Mouse (Mus musculus): Measurements from ENCODE around the gene Sh2b3.

Gene Sh2b3

DNA sequence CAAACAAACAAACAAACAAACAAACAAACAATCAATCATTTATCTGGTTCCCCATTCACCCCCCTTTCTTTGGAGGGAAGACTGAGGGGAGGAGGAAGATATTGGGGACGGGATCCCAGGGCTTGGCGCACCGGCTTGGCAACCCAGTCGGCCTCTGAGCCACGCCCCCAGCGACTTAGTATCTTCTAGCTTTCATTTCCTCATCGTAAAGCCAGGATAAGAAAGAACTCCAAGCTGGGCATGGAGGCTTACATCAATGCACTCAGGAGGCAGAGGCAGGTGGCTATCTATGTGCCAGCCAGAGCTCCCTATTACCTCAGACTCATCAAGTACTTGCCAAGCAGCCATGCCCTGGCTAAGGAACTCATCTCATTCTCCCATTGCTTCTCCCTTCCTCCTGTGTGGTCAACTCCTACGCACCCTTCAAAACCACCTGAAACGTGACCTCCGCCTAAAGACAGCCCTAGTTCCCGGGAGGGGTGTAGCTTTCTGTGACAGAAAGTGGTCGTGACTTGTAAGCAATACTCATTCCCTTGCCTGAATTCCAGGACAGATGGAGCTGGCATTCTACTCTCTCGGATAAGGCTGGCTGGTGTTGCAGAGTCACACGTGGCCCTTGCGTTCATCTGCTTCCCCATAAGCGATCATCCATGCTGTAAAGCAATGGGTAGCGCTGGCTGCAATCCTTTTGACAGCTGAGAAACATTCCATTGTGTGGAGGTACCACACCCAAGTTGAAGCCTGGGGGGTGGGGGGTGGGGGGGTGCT lies 5.9 kb upstream of the Sh2b3 start:
- peak in 1 of 2 experiments; percentile 48 for DNase-seq

DNA sequence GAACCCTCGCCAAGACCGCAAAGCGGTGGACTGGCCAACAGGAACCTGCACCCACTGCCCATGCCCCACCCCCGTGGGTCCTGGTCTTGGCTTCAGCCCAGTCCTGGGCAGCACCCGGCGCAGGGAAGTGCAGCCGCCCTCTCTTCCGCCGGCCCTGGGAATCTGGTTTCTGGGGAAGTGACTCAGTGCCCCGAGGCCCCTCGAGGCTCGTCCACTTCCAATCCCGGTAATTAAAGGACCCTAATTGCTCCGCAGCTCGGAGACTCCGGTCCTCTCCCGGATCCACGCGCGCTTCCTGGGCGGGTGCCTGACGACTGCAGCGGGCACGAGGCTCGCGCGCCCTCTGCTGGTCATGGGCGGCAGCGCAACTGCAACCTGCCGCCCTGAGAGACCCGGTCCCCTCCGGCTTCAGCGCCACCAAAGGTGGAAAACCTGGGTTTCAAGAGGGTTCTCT lies 5.2 kb upstream of the Sh2b3 start:
- DNase-seq: peak; percentile 94 to 95

DNA sequence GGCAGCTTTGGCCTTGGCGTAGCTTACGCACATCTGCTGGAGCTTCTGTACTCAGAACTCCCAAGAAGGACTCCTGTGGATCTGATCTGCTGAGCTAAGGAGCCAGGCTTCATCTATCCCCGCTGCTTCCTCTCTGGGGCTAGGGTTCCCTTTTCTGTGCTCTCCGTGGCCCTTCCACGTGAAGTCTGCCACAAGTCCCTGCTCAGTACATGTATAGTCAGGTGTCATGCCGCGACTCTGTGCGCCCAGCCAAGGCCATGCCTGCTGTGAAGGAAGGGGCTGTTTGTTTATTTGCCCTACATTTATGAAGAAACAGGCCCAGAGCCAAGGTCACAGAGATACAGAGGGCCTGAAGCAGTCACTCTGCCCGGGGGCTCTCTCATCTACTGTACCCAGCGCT lies 4.5 kb upstream of the Sh2b3 start:
- no peak for DNase-seq

DNA sequence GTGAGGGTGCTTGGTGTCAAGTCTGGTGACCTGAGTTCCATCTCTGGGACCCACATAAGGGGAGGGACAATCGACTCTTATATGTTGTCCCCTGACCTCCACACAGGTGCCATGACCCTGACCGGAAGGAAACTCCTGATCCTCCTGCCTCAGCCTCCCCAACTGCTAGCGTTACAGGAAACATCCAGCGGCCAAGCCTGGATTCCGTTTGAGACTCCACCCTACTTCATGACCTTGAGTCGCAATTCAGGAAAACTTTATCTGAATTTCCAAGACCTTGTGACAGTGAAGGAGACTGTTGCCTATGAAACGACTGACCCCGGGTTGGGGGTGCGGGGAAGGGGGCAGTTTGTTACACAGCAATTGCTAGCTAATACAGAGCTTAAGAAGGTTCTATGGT lies 4.1 kb upstream of the Sh2b3 start:
- DNase-seq: no peak

DNA sequence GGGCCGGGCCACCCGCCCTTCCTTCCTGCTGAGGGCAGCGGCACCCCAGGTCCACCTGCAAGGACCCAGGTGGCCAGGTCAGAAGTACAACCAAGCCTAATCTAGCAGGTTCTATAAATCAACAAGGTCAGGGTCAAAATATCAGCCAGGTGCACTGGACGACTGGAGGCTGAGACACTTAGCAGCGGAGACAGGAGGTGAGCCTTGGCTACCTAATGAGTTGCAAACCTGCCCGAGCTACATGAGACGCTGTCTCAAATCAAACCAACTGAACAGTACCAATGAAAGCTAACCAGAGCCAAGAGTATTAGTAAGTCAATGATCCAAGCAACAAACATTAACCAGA lies 1.7 kb upstream of the Sh2b3 start:
- no peak for DNase-seq

DNA sequence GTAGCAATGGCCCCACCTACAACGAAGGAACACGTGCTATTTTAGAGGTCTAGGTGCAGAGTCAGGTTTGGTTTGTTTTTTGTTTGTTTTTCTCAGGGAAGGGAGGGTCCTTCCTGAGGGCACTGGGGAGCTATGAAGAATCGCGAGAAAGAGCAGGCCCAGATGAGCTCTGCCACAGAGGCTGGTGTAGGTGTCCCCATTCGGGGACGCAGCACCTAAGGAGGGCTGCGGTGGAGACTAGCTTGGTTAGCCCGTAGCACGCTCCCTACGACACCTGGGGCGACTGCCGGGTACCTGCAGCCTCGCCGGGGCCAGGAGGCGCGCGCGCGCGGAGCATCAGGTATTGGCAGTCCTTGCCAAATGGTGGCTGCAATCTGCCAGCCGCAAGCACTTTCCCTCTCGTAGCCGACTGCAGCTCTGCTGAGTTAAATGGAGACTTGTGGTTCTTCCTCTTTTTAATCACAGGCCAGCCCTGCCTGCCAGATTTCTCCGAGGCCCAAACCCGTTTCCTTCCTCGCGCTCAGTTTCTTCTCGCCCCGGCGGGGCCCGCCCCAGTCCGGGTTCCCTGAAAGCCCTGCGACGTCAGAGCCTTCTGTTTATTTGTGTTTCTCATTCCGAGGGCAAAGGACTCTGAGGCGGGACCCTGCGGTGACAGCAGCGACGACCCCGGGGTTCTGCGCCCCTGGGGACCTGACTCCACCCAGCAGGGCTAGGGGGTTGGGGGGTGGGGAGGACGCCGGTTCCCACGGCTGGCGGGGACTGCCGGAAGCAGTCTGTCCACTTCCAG lies 1.1 kb upstream of the Sh2b3 start:
- DNase-seq: peak; percentile 65 to 66

DNA sequence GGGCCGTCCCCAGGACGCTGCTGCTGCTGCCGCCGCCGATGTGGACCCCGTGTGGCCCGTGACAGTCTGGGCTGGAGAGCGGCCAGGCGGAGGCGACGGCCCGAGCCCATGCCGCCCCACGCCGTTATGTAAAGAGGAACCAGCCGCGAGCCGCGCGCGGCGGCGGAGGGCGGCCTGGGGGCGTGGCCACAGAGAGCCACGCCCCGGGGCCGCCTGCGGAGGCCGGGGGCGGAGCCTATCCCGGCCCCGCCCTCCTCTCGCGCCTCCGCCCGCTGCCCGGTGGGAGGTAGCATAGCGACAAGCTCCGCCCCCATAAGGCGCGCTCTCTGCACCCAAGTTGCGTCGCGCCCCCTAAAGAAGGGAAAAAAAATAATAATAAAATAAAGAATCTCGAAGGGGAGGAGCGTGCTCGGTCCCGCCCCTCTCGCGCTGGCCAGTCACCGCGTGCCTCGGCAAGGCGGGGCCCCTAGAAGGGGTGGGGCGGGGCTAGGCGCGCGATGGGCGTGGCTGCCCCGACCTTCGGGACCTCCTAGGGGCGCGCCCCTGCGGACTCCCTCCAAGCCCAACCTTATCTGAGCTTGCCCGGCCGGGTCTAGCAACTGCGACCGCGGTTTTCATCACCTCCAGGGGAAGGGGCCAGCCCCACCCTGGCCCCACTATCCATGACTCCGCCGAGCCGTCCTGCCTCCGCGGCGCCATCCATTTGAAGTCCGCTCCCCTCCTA lies 592 bp downstream of the Sh2b3 start:
- peak; percentile 82 to 85 for DNase-seq

DNA sequence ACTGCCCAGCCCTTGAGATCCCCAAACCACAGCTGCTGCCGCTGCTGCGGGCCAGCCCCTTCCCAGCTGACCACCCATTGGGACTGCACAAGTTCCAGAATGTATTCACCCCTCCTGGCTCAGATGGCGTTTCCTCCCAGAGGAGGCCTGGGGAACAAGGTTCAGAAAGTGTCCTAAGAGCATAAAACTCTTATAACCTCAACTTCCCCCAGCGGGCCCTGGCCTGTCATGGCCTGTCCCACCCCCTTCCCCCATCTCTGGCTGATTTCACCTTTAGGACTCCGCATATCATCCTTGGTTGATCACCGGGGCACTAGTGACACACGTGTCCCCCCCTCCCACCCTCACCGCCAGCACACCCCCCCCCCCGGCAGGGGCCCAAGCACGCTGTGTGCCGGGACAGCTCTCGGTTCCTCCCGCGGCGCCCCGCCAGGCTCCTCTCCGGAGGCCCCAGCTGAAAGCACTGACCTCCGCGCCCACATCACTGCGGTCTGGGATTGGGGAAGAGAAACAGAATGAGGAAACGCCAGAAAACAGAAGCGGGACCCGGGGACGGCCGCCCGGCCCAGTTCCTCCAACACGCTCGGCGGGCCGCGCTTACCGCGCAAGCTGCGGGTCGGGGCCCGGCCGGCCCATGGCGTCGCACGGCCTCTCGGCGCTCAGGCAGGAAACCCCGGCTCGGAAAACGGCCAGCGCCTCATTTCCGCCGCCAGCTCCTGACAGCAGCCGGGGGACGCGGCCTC lies 1.3 kb downstream of the Sh2b3 start:
- no peak for DNase-seq

DNA sequence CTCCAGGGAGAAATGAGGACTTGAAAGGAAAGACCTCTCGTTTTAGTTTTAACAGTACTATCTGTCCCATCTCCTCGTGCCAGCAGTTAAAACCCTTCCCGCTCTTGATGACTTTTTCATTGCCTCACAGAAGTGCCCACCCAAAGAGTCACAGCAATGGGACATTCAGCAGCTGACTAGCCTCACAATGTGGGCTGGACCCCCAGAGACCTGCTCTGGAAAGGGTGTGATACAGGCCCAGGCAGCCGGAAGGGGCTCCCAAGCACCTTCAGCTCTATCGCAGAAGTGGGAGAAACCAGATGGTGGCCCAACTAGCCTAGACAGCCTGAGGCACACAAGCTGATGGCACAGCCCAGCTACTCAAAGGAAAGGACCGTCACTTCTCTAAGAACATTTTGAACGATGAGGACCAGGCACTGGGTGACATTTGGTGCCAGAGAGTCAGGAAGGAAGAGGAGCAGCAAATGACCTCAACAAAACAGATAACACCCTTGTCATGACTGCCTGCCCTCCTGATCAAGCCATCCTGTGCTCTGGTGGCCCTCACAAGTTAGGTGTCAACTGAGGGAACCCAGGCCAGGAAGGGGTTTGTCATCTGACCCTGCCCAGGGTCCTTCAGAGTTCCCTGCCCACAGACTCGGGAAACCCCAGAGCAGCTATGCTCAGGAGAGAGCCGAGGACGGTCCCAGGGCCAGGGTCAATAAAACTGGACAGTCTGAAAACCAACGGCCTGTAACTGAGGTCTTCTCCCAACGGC lies 2.3 kb downstream of the Sh2b3 start:
- DNase-seq: no peak

DNA sequence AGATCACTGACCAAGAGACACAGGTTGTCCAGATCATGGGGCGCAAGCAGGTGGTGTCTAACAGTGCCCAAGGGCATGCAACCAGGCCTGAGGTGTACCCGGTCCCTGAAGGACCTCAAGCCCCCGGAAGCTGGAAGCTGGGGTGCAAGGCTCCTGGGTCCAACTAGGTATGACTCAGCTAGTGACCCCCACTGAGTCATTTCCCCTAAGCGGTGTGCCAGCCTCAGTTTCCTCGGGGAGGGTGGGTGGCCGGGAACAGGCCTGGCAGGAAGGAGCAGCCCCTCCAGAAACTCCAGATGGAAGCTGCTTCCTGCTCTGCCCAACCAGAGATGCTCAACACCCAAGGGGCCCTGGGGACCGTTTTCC lies 3.2 kb downstream of the Sh2b3 start:
- no peak for DNase-seq

DNA sequence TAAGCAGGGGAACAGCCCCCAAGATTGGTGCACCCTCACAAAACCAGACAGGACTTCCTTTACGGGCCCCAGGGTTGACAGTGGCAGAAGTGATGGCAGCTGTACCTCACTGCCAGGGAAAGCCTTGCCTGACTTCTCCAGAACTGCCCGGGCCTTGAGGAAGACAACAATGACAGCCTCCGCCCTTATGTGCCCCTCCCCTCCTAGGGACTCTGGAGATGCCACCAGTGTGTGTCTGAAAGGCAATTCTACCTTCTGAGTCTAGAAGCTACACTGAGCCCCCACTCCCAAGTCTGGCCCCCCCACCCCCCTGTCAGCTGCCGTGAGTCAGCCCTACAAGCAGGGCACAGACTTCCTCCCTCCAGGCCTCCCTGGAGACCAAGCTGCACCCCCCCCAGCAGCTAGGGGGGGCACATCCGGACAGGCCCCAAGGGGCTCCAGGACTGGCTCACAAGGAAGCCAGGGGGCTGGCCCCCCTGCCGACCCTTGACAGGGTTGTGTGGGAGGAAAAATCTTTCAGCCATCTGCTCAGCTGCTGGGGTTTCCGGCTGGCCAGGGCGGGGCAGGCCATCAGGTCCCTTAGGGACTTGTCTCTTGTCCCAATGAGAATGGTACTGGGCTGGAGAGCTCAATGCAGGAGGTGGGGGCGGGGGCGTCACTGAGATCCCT lies 3.7 kb downstream of the Sh2b3 start:
- DNase-seq: no peak

DNA sequence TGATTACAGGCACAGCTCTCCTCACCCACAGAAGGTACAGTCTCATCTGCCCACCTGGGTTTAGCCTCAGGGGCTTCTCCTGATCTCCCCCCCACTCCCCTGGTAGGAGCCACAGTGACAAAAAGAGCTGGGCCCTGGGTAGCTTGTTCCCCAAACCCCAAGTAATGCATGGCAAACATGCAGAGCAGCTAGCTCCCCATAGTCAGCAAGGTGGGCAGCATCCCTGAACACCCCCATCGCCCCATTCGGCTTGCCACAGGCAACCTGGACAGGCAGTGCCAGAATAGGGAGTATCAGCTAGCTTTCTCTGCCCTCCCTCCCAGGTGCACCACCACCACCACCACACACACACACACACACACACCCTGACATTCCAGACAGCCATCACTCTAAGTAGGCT lies 4.3 kb downstream of the Sh2b3 start:
- no peak for DNase-seq

DNA sequence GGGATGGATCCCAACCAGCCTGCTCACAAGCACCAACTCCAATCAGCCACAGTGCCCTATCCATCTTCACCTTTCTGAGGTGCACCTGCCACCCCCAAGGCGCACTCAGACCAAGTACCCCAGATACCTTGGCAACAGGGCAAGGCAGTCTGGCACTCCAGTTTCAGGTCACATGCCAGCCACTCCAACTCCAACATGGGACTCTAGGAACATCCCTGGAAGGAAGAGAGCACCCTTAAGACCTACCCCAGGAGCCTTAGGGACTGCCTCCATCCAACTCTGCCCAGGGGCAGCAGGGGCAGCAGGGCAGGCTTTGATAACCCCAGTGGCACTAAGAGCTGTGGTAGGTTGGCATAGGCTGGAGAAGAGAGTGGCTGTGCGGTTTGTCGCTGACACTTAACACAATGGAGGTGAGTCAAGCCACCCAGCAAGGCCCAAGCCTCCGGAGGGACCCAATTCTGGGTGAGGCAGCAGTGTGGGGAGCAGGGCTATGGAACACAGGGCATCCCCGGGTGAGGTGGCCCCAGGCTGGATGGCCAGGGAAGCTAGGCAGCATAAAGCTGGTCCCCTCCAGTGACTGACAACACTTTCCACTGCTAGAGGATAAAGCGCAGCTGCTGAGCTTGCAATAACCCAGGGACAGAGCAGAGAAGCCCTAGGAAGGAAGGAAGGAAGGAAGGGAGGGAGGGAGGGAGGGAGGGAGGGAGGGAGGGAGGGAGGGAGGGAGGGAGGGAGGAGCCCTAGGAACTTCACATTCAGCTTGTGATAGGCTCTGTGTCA lies 4.9 kb downstream of the Sh2b3 start:
- DNase-seq: no peak

DNA sequence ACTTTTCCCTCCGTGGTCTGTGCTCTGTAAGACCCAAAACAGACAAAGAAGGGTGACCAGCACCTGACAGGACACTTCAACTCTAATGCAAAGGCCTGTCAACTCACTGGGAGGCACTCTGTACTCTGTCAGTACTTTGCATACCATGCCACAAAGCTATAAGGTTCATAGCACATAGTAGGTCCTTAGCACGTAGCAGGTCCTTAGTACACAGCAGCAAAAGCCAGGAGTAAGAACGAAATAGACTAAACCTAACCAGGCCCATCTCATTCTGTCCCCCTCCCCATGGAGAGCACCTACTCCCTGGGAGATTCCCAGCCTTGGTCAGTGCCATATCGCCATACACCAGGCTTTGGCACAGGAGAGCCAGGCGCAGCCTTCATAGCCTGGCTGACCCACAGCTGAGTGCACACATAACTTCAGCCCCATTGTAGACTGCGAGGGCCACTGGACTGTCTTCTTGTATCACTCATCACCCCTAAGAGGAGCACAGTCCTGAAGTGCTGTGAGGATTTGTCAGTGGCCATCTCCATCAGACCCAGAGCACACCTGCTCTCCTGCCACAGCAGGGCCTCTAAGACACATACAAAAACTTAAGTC lies 6.3 kb downstream of the Sh2b3 start:
- no peak for DNase-seq

DNA sequence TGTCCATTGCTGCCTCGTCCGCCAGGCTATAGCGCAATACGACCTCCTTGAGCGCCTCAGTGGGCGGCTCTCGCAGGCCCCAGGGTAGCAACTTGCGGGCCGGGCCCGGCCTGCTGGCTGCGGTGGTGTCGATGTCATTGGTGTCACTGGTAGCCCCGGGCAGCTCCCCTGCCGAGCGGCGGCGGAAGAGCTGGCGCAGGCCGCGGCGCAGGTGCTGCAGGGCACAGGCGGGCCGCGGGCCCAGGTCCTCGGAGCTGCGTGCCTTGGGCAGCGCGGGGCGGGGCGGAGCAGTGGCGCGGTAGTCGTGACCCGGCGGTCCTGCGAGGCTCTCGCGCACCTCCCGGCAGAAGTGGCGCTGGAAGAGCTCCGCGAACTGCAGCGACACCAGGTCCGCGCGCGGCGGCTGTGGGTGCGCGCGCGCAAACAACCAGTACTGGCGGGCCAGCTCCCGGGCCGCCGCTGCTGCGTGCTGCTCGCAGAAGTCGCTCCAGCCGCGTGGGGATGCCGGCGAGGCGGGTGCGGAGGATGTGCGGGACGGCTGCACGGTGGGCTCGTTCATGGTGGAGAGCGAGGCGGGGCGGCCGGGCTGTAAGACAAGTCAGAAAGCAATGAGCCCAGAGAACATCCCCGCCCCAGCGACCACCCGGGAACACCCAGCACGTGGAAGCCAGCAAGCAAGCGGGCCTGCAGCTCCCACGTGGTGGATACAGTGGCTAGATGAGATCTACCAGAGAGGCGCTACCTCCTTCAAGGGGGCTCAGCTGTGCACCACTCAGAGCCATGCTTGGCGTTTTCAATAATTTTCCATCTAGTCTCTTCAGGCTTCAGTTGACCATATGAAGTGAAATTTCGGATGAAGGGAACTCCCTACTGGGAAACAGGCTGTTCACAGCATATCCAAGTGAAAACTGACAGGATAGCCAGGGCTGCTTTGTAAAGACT lies 8.7 kb downstream of the Sh2b3 start:
- DNase-seq: peak; percentile 70 to 73

DNA sequence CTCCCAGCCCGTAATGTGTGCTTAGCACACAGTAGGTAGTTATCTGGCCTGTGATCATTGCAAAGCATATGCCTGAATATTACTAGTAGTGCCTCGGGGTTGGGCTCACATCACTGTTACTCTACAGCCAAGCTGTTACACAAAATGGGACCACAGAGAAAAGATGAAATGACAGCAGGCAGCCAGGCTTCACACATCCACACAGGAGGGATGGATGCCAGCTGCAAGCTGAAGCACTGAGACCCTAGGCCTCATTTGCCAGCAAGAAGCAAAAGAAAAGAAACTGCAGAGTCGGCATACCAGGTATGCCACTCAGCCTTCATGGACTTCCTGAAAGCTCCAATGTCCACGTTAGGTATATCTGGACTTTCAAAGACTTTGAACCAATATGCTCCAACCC lies 9.6 kb downstream of the Sh2b3 start:
- no peak for DNase-seq

DNA sequence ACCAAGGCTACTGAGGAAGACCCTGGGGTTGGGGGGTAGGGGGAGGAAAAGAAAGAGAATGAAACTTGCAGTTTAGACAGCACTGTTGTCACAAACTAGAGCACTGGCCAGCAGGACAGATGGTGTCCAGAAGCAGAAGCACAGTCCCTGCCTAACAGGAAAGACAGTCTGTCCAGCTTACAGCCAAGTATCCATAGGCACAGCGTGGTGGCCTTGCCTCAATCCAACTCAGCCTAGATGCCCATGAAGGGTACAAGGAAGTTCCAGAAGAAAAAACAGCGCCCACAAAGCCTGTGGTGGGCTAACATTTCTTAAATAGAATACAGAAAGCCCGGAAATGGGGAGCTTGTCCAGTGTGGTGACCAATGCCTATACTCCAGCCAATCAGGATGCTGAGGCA lies 11.8 kb downstream of the Sh2b3 start:
- peak; percentile 49 to 63 for DNase-seq

DNA sequence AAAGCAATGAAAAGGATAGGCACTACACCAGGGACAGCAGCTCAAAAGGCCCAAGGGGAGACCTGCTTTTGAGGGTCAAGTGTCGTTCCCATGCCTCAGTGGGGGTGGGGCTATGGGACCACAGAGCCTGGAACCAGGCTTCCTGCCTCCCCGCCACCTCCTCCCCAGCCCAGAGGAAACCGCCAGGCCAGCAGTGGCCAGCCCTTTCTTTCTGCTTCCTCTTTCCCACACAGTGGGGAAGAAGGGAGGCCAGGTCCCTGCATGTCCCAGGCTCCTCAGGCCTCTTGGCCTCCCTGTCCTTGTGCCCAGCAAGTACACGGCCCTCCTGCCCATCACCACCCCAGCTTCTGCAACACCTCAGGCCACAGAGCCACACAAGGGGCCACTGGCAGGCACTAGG lies 13.3 kb downstream of the Sh2b3 start:
- DNase-seq: peak in 1 of 2 experiments; percentile 28

DNA sequence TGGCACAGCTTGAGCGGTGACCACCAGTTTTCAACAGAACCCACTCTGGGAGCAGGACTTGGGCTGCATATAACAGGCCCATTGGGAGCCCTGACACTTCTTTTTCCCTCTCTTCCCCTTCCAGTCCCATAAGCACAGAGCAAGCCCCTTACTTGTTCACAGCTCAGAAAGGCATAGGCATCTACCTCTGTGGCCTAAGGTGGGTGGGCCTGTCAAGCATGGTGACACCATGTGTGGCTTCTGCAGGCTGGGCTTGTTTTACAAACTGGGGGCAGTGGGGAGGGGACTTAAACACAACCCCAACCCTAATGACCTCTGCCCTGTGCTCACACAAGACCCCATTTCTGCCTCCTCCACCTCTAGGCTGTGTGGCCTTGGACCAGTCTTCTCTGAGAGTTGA lies 13.8 kb downstream of the Sh2b3 start:
- DNase-seq: peak in 1 of 2 experiments; percentile 16
